Mouse (Mus musculus) small intestine, adult 2 months (tissue): ENCODE measurements at regions not wholly inside any gene's neighbourhood (a gene's known extent, or its start where the extent isn't known, plus 50 kb on each side); places are given as distances from the start of the nearest gene placed in this dataset.

ENCODE experiments used
- H3K27ac ChIP-seq: fragments of 200-500 bp; 2 replicates; pipeline ENCODE4 v1.5.1; 2012; ENCODE audit warnings: low read depth, low read length, control low read depth, inconsistent platforms; ENCODE audit not compliant: insufficient read depth
- H3K27me3 ChIP-seq: fragments of 200-500 bp; 2 replicates; pipeline ENCODE4 v1.6.1; 2012; ENCODE audit warnings: mild to moderate bottlenecking, moderate library complexity, low read length, inconsistent platforms; ENCODE audit not compliant: control insufficient read depth, insufficient read depth
- H3K36me3 ChIP-seq: fragments of 200-500 bp; 2 replicates; pipeline ENCODE4 v1.6.1; 2012; ENCODE audit warnings: mild to moderate bottlenecking, low read length, control low read depth, inconsistent platforms; ENCODE audit not compliant: control insufficient read depth, insufficient read depth
- H3K4me1 ChIP-seq: fragments of 200-500 bp; 2 replicates; pipeline ENCODE4 v1.6.1; 2012; ENCODE audit warnings: low read length, inconsistent platforms, mixed read lengths; ENCODE audit not compliant: control insufficient read depth, insufficient read depth, insufficient read length
- H3K4me3 ChIP-seq: fragments of 200-500 bp; 2 replicates; pipeline ENCODE4 v1.5.1; 2012; ENCODE audit warnings: low read depth, mild to moderate bottlenecking, control low read depth, inconsistent platforms, low read length, moderate library complexity
- CTCF ChIP-seq: fragments of 200-500 bp; IDR thresholded peaks from 2 replicates; pipeline ENCODE4 v1.5.1; 2012; ENCODE audit warnings: low read depth, mild to moderate bottlenecking, control low read depth, inconsistent platforms, low read length, moderate library complexity, mixed read lengths; ENCODE audit not compliant: insufficient replicate concordance, insufficient read length; ENCODE audit errors: extremely low read depth
- POLR2A ChIP-seq: fragments of 200-500 bp; IDR thresholded peaks from 2 replicates; pipeline ENCODE4 v1.6.1; 2012; ENCODE audit warnings: low read depth, mild to moderate bottlenecking, control low read depth, inconsistent platforms, low read length, moderate library complexity
- WGBS: fragments of 180-500 bp; shearing (Covaris S2); methylation state at CpG from one replicate; pipeline ENCODE4 v1.1.7; 2018; 5-methylcytosine and 5-hydroxymethylcytosine counted together

- H3K4me1 ChIP-seq: no peaks in the 10 kb centered on the region
- H3K27me3 ChIP-seq: no peaks in the 10 kb centered on the region
- no peaks in the 10 kb centered on the region for H3K36me3 ChIP-seq
- TF ChIP-seq POLR2A (no peak), CTCF (no peak)
- no peak overlapping the region for H3K27ac ChIP-seq
- WGBS: 70% methylated on average over 1 of the region's 1 CpGs
- H3K4me3 ChIP-seq: no peak overlapping the region
Observed at GRCm38 (mm10) chr3:40226772-40227171, 304.3 kb upstream of the Intu start.

GRCm38 (mm10) chr3:40243499-40244101 lies 287.5 kb upstream of the Intu start:
- H3K27ac ChIP-seq: no peak overlapping the region
- TF ChIP-seq CTCF: no peak
- no peak for TF ChIP-seq POLR2A
- no peaks in the 10 kb centered on the region for H3K4me1 ChIP-seq
- WGBS: 87% methylated on average over 4 of the region's 4 CpGs
- H3K36me3 ChIP-seq: no peaks in the 10 kb centered on the region
- no peak overlapping the region for H3K4me3 ChIP-seq
- H3K27me3 ChIP-seq: no peaks in the 10 kb centered on the region

DNA sequence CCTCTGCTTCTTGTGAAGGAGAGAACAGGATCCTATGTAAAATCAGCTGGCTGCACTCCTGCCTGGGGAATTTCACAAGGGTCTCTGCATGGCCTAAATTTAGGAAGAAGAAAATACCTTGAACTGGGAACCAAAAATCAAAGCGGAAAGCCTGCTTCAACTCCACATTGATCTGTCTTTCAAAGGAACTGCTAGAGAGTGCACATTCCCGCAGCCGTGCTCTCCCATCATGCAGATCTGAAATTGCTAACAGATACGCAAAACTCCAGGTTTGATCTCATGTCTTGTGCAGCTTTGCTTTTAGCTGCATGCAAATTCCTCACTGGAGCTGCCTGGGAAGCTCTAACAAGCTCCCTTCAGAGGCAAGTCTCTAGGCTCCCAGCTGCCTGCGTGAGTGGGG lies 276.7 kb upstream of the Intu start:
- no peak for TF ChIP-seq POLR2A
- no peak for TF ChIP-seq CTCF
- H3K36me3 ChIP-seq: no peaks in the 10 kb centered on the region
- WGBS: 62% methylated on average over 5 of the region's 5 CpGs
- H3K27ac ChIP-seq: no peak overlapping the region
- H3K27me3 ChIP-seq: no peaks in the 10 kb centered on the region
- H3K4me3 ChIP-seq: no peak overlapping the region
- no peaks in the 10 kb centered on the region for H3K4me1 ChIP-seq

- Histone ChIP-seq H3K27me3 (no peaks in the 10 kb centered on the region), H3K36me3 (no peaks in the 10 kb centered on the region), H3K4me1 (no peaks in the 10 kb centered on the region), H3K27ac (no peak overlapping the region), H3K4me3 (no peak overlapping the region)
- 77% methylated on average over 7 of the region's 7 CpGs for WGBS
- TF ChIP-seq CTCF (no peak), POLR2A (no peak)
Observed at GRCm38 (mm10) chr3:40262536-40262935, 268.6 kb upstream of the Intu start.

- no peaks in the 10 kb centered on the region for H3K4me1 ChIP-seq
- H3K36me3 ChIP-seq: no peaks in the 10 kb centered on the region
- no peak for TF ChIP-seq POLR2A
- H3K27me3 ChIP-seq: no peaks in the 10 kb centered on the region
- H3K27ac ChIP-seq: no peak overlapping the region
- 84% methylated on average over 1 of the region's 1 CpGs for WGBS
- no peak overlapping the region for H3K4me3 ChIP-seq
Observed at GRCm38 (mm10) chr3:40267514-40267913, 263.6 kb upstream of the Intu start.

DNA sequence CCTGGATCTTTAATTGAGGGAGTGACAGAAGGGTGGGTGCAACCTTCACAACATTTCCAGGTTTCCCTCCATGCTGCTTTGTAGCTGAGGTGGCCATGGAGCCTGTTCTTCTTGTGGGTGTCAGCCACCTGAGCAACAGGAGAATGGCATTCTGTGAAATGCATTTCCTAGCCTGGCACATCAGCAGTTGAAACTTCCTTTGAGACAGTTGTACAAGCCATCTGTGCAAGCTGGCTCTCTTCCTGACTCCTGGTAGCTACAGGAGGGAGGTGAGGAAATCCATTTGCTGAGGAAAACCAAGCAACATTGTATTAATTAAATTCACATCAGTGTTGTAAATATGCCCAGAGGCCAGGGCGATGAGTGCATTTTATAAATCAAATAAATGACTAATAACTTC lies 248.2 kb upstream of the Intu start:
- TF ChIP-seq POLR2A: no peak
- no peak for TF ChIP-seq CTCF

GRCm38 (mm10) chr3:40286959-40287710 lies 244.0 kb upstream of the Intu start:
- Histone ChIP-seq H3K27me3 (no peaks in the 10 kb centered on the region), H3K36me3 (no peaks in the 10 kb centered on the region), H3K4me3 (no peak overlapping the region), H3K27ac (no peak overlapping the region), H3K4me1 (no peaks in the 10 kb centered on the region)
- WGBS: 68% methylated on average over 7 of the region's 7 CpGs
- TF ChIP-seq CTCF (no peak), POLR2A (no peak)

More for the DNA sequence above, 248.2 kb upstream of the Intu start:
- WGBS: 76% methylated on average over 1 of the region's 1 CpGs
- Histone ChIP-seq H3K4me3 (no peak overlapping the region), H3K4me1 (no peaks in the 10 kb centered on the region), H3K27me3 (no peaks in the 10 kb centered on the region), H3K36me3 (no peaks in the 10 kb centered on the region), H3K27ac (no peak overlapping the region)
